Mouse (Mus musculus) MEL (cell line): ENCODE results near the gene Atrnl1. TPM values are rescaled to one million over a fixed set of nuclear protein-coding genes. Genes with fewer than 3 reads are reported as not detected.

ENCODE experiments used
- DNase-seq: peaks from one replicate; pipeline ENCODE4 v3.0.0; 2011; ENCODE audit warnings: low read depth, low spot score
- H3K27ac ChIP-seq: 2 replicates; pipeline ENCODE4 v1.5.1; 2012; ENCODE audit warnings: low read depth, mild to moderate bottlenecking, control low read depth, low read length, moderate library complexity; ENCODE audit not compliant: control insufficient read depth
- H3K27me3 ChIP-seq, 2 experiments: fragments of 150-350 bp in 1 of 2; sonication (generic) in 1 of 2; 2 replicates each; pipeline ENCODE4 v1.6.1; 2012; ENCODE audit warnings: low read length in 2 of 2, mild to moderate bottlenecking in 2 of 2, improper control_type of control experiment in 1 of 2, moderate library complexity in 1 of 2; ENCODE audit not compliant: insufficient read depth in 2 of 2, control insufficient read depth in 1 of 2
- H3K36me3 ChIP-seq, 2 experiments: 2 replicates each; pipeline ENCODE4 v1.6.1; 2012 to 2014; ENCODE audit warnings: low read length in 2 of 2, improper control_type of control experiment in 1 of 2, inconsistent platforms in 1 of 2, mild to moderate bottlenecking in 1 of 2; ENCODE audit not compliant: insufficient read depth in 2 of 2, control insufficient read depth in 1 of 2
- H3K4me1 ChIP-seq, 2 experiments: fragments of 150-350 bp in 1 of 2; sonication (generic) in 1 of 2; 2 replicates each; pipeline ENCODE4 v1.6.1; 2012; ENCODE audit warnings: low read length in 2 of 2, improper control_type of control experiment in 1 of 2, mild to moderate bottlenecking in 1 of 2; ENCODE audit not compliant: insufficient read depth in 2 of 2, control insufficient read depth in 1 of 2
- H3K4me3 ChIP-seq, 2 experiments: fragments of 150-350 bp in 1 of 2; sonication (generic) in 1 of 2; 2 replicates each; pipeline ENCODE4 v1.5.1; 2012; ENCODE audit warnings: low read depth in 2 of 2, low read length in 2 of 2, mild to moderate bottlenecking in 2 of 2, moderate library complexity in 2 of 2, control low read depth in 1 of 2, improper control_type of control experiment in 1 of 2; ENCODE audit not compliant: control insufficient read depth in 1 of 2, insufficient read depth in 1 of 2
- H3K79me2 ChIP-seq: 2 replicates; pipeline ENCODE4 v1.6.1; 2012; ENCODE audit warnings: mild to moderate bottlenecking, low read length, moderate library complexity; ENCODE audit not compliant: control insufficient read depth, poor library complexity, insufficient read depth
- H3K9ac ChIP-seq: 2 replicates; pipeline ENCODE4 v1.6.1; 2012; ENCODE audit warnings: low read depth, mild to moderate bottlenecking, control low read depth, low read length, moderate library complexity; ENCODE audit not compliant: control insufficient read depth, poor library complexity, severe bottlenecking
- H3K9me3 ChIP-seq: fragments of 150-350 bp; sonication (generic); replicated peaks from 2 replicates; pipeline ENCODE4 v1.6.1; 2012; ENCODE audit warnings: mild to moderate bottlenecking, low read length, improper control_type of control experiment, moderate library complexity; ENCODE audit not compliant: insufficient read depth
- BHLHE40 ChIP-seq: IDR thresholded peaks from 2 replicates; pipeline ENCODE4 v1.6.1; 2012; ENCODE audit warnings: low read depth, mild to moderate bottlenecking, inconsistent platforms, low read length, improper control_type of control experiment, borderline replicate concordance
- CHD2 ChIP-seq: IDR thresholded peaks from 2 replicates; pipeline ENCODE4 v1.6.1; 2011; ENCODE audit warnings: low read length, improper control_type of control experiment
- E2F4 ChIP-seq: IDR thresholded peaks from 2 replicates; pipeline ENCODE4 v1.6.1; 2011; ENCODE audit warnings: low read depth, low read length, improper control_type of control experiment, borderline replicate concordance
- ELF1 ChIP-seq: IDR thresholded peaks from 2 replicates; pipeline ENCODE4 v1.6.1; 2014; ENCODE audit warnings: low read depth, mild to moderate bottlenecking, inconsistent platforms, low read length, improper control_type of control experiment, moderate library complexity
- EP300 ChIP-seq, 2 experiments: IDR thresholded peaks; 2 replicates each; pipeline ENCODE4 v1.6.1; 2011; ENCODE audit warnings: improper control_type of control experiment in 2 of 2, low read length in 2 of 2, low read depth in 1 of 2, mild to moderate bottlenecking in 1 of 2
- GATA1 ChIP-seq: IDR thresholded peaks from 2 replicates; pipeline ENCODE4 v1.6.1; 2011; ENCODE audit warnings: low read depth, low read length, improper control_type of control experiment
- HCFC1 ChIP-seq: IDR thresholded peaks from 2 replicates; pipeline ENCODE4 v1.6.1; 2012; ENCODE audit warnings: low read depth, mild to moderate bottlenecking, inconsistent platforms, low read length, improper control_type of control experiment, moderate library complexity
- JUND ChIP-seq: IDR thresholded peaks from 2 replicates; pipeline ENCODE4 v1.6.1; 2011; ENCODE audit warnings: low read depth, mild to moderate bottlenecking, improper control_type of control experiment, low read length
- KAT2A ChIP-seq: conservative IDR thresholded peaks from 2 replicates; pipeline ENCODE4 v1.6.1; 2012; ENCODE audit warnings: low read depth, low read length, improper control_type of control experiment, inconsistent platforms
- MAX ChIP-seq: IDR thresholded peaks from 2 replicates; pipeline ENCODE4 v1.6.1; 2011; ENCODE audit warnings: low read length, improper control_type of control experiment
- MAZ ChIP-seq: IDR thresholded peaks from 2 replicates; pipeline ENCODE4 v1.6.1; 2012; ENCODE audit warnings: low read depth, mild to moderate bottlenecking, inconsistent platforms, low read length, improper control_type of control experiment
- MXI1 ChIP-seq: IDR thresholded peaks from 2 replicates; pipeline ENCODE4 v1.6.1; 2011; ENCODE audit warnings: mild to moderate bottlenecking, low read depth, low read length, improper control_type of control experiment
- NELFE ChIP-seq: IDR thresholded peaks from 2 replicates; pipeline ENCODE4 v1.6.1; 2011; ENCODE audit warnings: low read depth, low read length, improper control_type of control experiment
- NRF1 ChIP-seq: IDR thresholded peaks from 2 replicates; pipeline ENCODE4 v1.6.1; 2014; ENCODE audit warnings: low read depth, mild to moderate bottlenecking, inconsistent platforms, low read length, improper control_type of control experiment, moderate library complexity; ENCODE audit not compliant: poor library complexity, insufficient read depth, severe bottlenecking
- POLR2AphosphoS2 ChIP-seq: IDR thresholded peaks from 2 replicates; pipeline ENCODE4 v1.6.1; 2011; ENCODE audit warnings: low read length, improper control_type of control experiment
- RAD21 ChIP-seq: IDR thresholded peaks from 2 replicates; pipeline ENCODE4 v1.6.1; 2011; ENCODE audit warnings: mild to moderate bottlenecking, low read depth, low read length, improper control_type of control experiment
- RCOR1 ChIP-seq: IDR thresholded peaks from 2 replicates; pipeline ENCODE4 v1.6.1; 2012; ENCODE audit warnings: low read depth, mild to moderate bottlenecking, inconsistent platforms, low read length, improper control_type of control experiment
- TCF12 ChIP-seq: IDR thresholded peaks from 2 replicates; pipeline ENCODE4 v1.6.1; 2014; ENCODE audit warnings: low read depth, mild to moderate bottlenecking, inconsistent platforms, low read length, improper control_type of control experiment, moderate library complexity
- ZNF384 ChIP-seq: IDR thresholded peaks from 2 replicates; pipeline ENCODE4 v1.6.1; 2012; ENCODE audit warnings: low read depth, mild to moderate bottlenecking, inconsistent platforms, low read length, improper control_type of control experiment
- polyA plus RNA-seq, 2 experiments: library from polyadenylated mRNA; stranded (reverse) in 1 of 2; unstranded in 1 of 2; fragments of >175 nt in 1 of 2; fragments of >200 nt in 1 of 2; gene quantifications; 2 replicates each; pipeline versions ENCODE4 v1.2.1 to v1.2.4; 2012; ENCODE audit warnings: low replicate concordance in 2 of 2, low read depth in 1 of 2; ENCODE audit not compliant: insufficient read length in 2 of 2, insufficient read depth in 1 of 2, missing spikeins in 1 of 2
- total RNA-seq: library from RNA; depleted of rRNA; stranded (reverse); fragments of 300-350 nt; gene quantifications from 2 replicates; pipeline ENCODE4 v1.2.3, GENCODE M21; 2012

The Atrnl1 gene
- total and polyA plus RNA-seq, 3 experiments: 6.4 to 8.2 TPM; not detected in 1

DNA sequence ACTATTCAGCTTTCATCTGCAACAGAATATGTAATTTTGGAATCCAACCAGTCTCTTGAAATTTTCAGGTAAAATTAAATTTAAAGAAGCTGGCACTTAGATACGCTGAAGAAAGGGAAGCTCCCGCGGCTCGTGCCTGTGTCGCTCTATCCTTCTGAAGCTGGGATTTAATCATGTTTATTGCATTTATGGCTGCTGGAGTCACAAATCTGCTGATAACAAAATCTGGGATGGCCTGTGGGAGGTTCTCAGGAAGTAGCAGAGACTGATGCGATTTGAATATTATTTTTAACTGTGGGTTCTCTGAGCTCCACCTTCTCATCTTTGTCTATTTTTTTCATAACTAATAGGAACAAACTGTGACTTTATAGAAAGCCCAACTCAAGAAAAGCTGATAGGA, 33.6 kb upstream of the Atrnl1 start:
- Histone ChIP-seq H3K36me3 (no peaks in the 10 kb centered on the region), H3K9me3 (no peaks in the 10 kb centered on the region), H3K27ac (no peak overlapping the region), H3K27me3 (peaks cover 8 to 11% of the 10 kb centered on the region in 2 experiments), H3K4me3 (no peak overlapping the region), H3K79me2 (no peaks in the 10 kb centered on the region), H3K4me1 (no peaks in the 10 kb centered on the region), H3K9ac (no peak overlapping the region)
- no peak for DNase-seq
- TF ChIP-seq KAT2A: no peak
- TF ChIP-seq EP300 (IDR thresholded peaks at IDR 0.05; ENCODE audit: low read depth in 1 of 2, low read length in 2 of 2): no peak

DNA sequence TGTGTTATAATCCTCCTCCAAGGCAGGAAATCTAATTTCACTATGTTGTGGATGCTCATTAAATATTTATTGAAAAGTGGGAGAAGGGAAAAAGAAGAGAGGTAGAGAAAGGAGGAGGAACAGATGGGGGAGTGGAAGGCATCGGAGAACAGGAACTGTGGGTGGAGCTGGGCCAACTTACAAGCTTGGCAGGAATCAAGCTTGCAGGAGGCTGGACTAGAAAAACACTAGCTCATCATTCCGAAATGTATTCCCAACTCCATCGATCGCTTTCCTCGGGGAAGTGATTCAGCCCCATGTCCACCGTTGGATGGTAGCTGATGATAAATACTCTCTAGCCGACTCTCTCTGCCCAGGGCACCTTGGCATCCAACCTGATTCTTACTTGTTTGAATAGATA, 29.9 kb upstream of the Atrnl1 start:
- Histone ChIP-seq H3K36me3 (peaks cover 0 to 5% of the 10 kb centered on the region in 2 experiments; a peak in 2 of 4 replicates), H3K27me3 (peaks cover 6 to 9% of the 10 kb centered on the region in 2 experiments), H3K4me1 (peaks cover 4 to 9% of the 10 kb centered on the region in 2 experiments), H3K9me3 (no peaks in the 10 kb centered on the region), H3K27ac (no peak overlapping the region), H3K9ac (no peak overlapping the region), H3K4me3 (no peak overlapping the region), H3K79me2 (no peaks in the 10 kb centered on the region)
- TF ChIP-seq MXI1 (no peak), MAZ (no peak), JUND (no peak), RAD21 (no peak)
- no peak for DNase-seq

DNA sequence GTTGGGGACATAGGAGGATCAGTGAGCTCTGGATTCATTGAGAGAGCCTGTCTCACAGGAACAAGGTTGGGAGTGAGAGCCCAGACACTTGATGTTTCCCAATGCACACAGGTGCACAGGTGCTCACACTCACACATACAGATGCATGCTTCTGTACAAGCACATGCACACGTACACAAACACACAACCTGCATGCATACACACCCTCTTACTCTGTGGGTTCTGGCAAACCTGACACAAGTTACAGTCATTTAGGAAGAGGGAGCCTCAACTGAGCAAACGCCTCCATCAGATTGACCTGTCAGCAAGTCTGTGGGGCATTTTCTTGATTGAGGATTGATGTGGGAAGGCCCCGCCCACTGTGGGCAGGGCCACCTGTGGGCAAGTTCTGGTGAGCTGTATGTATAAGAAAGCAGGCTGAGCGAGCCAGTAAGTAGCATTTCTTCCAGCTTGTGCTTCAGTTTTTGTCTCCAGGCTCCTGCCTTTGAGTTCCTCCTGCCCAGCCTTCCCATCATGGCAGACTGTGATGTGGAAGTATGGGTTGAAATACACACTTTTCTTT, 25.5 kb upstream of the Atrnl1 start:
- DNase-seq: peak; percentile 69
- TF ChIP-seq NRF1 (peak; percentile 26; the same call in 1 of the 2 replicates), NELFE (no peak)
- Histone ChIP-seq H3K4me3 (no peak overlapping the region), H3K27me3 (peaks cover 5 to 7% of the 10 kb centered on the region in 2 experiments), H3K36me3 (peaks cover 0 to 10% of the 10 kb centered on the region in 2 experiments; a peak in 2 of 4 replicates), H3K9me3 (no peaks in the 10 kb centered on the region), H3K4me1 (peaks cover 7 to 14% of the 10 kb centered on the region in 2 experiments), H3K79me2 (no peaks in the 10 kb centered on the region), H3K9ac (no peak overlapping the region), H3K27ac (no peak overlapping the region)

DNA sequence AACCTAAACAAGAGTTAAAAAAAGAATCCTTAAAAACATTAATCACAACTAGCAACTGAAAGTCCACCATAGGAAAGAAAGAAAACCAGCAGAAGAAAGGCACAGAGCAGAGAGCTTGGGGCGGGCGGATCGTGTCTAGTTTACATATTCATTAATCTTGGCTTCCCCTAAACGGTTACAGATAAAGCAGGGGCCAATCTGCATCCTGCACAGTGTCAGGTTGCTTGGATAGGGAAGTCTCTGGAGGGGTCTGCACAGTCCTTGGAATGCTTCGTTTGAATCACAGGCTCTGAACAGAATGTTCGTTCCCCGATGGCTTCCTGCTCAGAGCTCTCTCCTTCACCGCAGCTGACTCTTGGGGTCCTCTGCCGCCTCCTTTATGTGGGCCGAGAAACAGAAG, 24.7 kb upstream of the Atrnl1 start:
- DNase-seq: peak; percentile 83
- peak overlapping the region; percentile 4 to 40 for H3K4me3 ChIP-seq
- peaks cover 7 to 14% of the 10 kb centered on the region in 2 experiments for H3K4me1 ChIP-seq
- no peaks in the 10 kb centered on the region for H3K9me3 ChIP-seq
- no peak overlapping the region for H3K27ac ChIP-seq
- H3K27me3 ChIP-seq: peaks cover 4 to 6% of the 10 kb centered on the region in 2 experiments
- H3K9ac ChIP-seq: no peak overlapping the region
- H3K36me3 ChIP-seq: peaks cover 0 to 10% of the 10 kb centered on the region in 2 experiments; a peak in 2 of 4 replicates
- no peaks in the 10 kb centered on the region for H3K79me2 ChIP-seq
- TF ChIP-seq GATA1 (peak; percentile 86), TCF12 (no peak; the same call in 1 of the 2 replicates), HCFC1 (no peak), EP300 (IDR thresholded peaks at IDR 0.05; ENCODE audit: low read depth in 1 of 2, low read length in 2 of 2) (peak; percentile 58 to 77), MXI1 (0 out of 2 replicates have a peak, but pooled peaks have one; percentile 10), MAX (no peak), ZNF384 (no peak), NELFE (0 out of 2 replicates have a peak, but pooled peaks have one; percentile 6), MAZ (no peak), POLR2AphosphoS2 (no peak), ELF1 (no peak), BHLHE40 (no peak), RCOR1 (peak; percentile 51; the same call in 1 of the 2 replicates), CHD2 (no peak), E2F4 (no peak)
